Comparison of ENCODE assay signal across 12 mouse cellular contexts in genomic region chr3:84876211-84876610, GRCm38 (mm10).
"Had no signal": no experiment of that assay in that cellular context is flagged by ENCODE, and none has a peak within 500 bp of the region (broad histone marks: within the 10 kb centered on the region; RNA-seq: fewer than 3 reads in every experiment).

No protein-coding gene starts in this region.

- H3K4me2 ChIP-seq: intestine, embryonic 15.5 days; liver, embryonic 11.5 days; liver, embryonic 15.5 days; lung, embryonic 15.5 days; midbrain, embryonic 13.5 days had no signal

- H3K9ac ChIP-seq: intestine, embryonic 15.5 days; liver, embryonic 15.5 days; lung, embryonic 15.5 days; midbrain, embryonic 13.5 days had no signal

- H3K27me3 ChIP-seq: intestine, embryonic 15.5 days; liver, embryonic 15.5 days; lung, embryonic 15.5 days; midbrain, embryonic 13.5 days had no signal

- H3K4me3 ChIP-seq: intestine, embryonic 15.5 days; left cerebral cortex, adult 2 months; limb, embryonic 10.5 days; liver, embryonic 15.5 days; lung, embryonic 15.5 days; midbrain, embryonic 13.5 days had no signal

- H3K9me3 ChIP-seq: intestine, embryonic 15.5 days; limb, embryonic 10.5 days; liver, embryonic 15.5 days; lung, embryonic 15.5 days; midbrain, embryonic 13.5 days had no signal

- DNase-seq: kidney, adult 18-20 months; kidney, postnatal 10 days; right cerebral cortex, postnatal 14 days; thymus, adult 18-20 months; thymus, postnatal 14 days had no signal

- H3K27ac ChIP-seq: intestine, embryonic 15.5 days; left cerebral cortex, adult 2 months; limb, embryonic 10.5 days; liver, embryonic 15.5 days; lung, embryonic 15.5 days; midbrain, embryonic 13.5 days had no signal

- H3K4me1 ChIP-seq: limb, embryonic 10.5 days; liver, embryonic 15.5 days; midbrain, embryonic 13.5 days had no signal

- H3K36me3 ChIP-seq: intestine, embryonic 15.5 days; limb, embryonic 10.5 days; liver, embryonic 15.5 days; lung, embryonic 15.5 days; midbrain, embryonic 13.5 days had no signal

- ATAC-seq: intestine, embryonic 15.5 days; midbrain, embryonic 13.5 days had no signal
